Mouse (Mus musculus) MEL (cell line): ENCODE data around the gene Rnase10. TPM values are rescaled to one million over a fixed set of nuclear protein-coding genes. Genes with fewer than 3 reads are reported as not detected.
A peak's percentile ranks its signal among the peaks of the same experiment; 100 is the strongest.

ENCODE experiments used
- DNase-seq: peaks from one replicate; pipeline ENCODE4 v3.0.0; 2011; ENCODE audit warnings: low read depth, low spot score
- H3K27ac ChIP-seq: 2 replicates; pipeline ENCODE4 v1.5.1; 2012; ENCODE audit warnings: low read depth, mild to moderate bottlenecking, control low read depth, low read length, moderate library complexity; ENCODE audit not compliant: control insufficient read depth
- H3K27me3 ChIP-seq, 2 experiments: fragments of 150-350 bp in 1 of 2; sonication (generic) in 1 of 2; 2 replicates each; pipeline ENCODE4 v1.6.1; 2012; ENCODE audit warnings: low read length in 2 of 2, mild to moderate bottlenecking in 2 of 2, improper control_type of control experiment in 1 of 2, moderate library complexity in 1 of 2; ENCODE audit not compliant: insufficient read depth in 2 of 2, control insufficient read depth in 1 of 2
- H3K36me3 ChIP-seq, 2 experiments: 2 replicates each; pipeline ENCODE4 v1.6.1; 2012 to 2014; ENCODE audit warnings: low read length in 2 of 2, improper control_type of control experiment in 1 of 2, inconsistent platforms in 1 of 2, mild to moderate bottlenecking in 1 of 2; ENCODE audit not compliant: insufficient read depth in 2 of 2, control insufficient read depth in 1 of 2
- H3K4me1 ChIP-seq, 2 experiments: fragments of 150-350 bp in 1 of 2; sonication (generic) in 1 of 2; 2 replicates each; pipeline ENCODE4 v1.6.1; 2012; ENCODE audit warnings: low read length in 2 of 2, improper control_type of control experiment in 1 of 2, mild to moderate bottlenecking in 1 of 2; ENCODE audit not compliant: insufficient read depth in 2 of 2, control insufficient read depth in 1 of 2
- H3K4me3 ChIP-seq, 2 experiments: fragments of 150-350 bp in 1 of 2; sonication (generic) in 1 of 2; 2 replicates each; pipeline ENCODE4 v1.5.1; 2012; ENCODE audit warnings: low read depth in 2 of 2, low read length in 2 of 2, mild to moderate bottlenecking in 2 of 2, moderate library complexity in 2 of 2, control low read depth in 1 of 2, improper control_type of control experiment in 1 of 2; ENCODE audit not compliant: control insufficient read depth in 1 of 2, insufficient read depth in 1 of 2
- H3K79me2 ChIP-seq: 2 replicates; pipeline ENCODE4 v1.6.1; 2012; ENCODE audit warnings: mild to moderate bottlenecking, low read length, moderate library complexity; ENCODE audit not compliant: control insufficient read depth, poor library complexity, insufficient read depth
- H3K9ac ChIP-seq: 2 replicates; pipeline ENCODE4 v1.6.1; 2012; ENCODE audit warnings: low read depth, mild to moderate bottlenecking, control low read depth, low read length, moderate library complexity; ENCODE audit not compliant: control insufficient read depth, poor library complexity, severe bottlenecking
- H3K9me3 ChIP-seq: fragments of 150-350 bp; sonication (generic); replicated peaks from 2 replicates; pipeline ENCODE4 v1.6.1; 2012; ENCODE audit warnings: mild to moderate bottlenecking, low read length, improper control_type of control experiment, moderate library complexity; ENCODE audit not compliant: insufficient read depth
- BHLHE40 ChIP-seq: IDR thresholded peaks from 2 replicates; pipeline ENCODE4 v1.6.1; 2012; ENCODE audit warnings: low read depth, mild to moderate bottlenecking, inconsistent platforms, low read length, improper control_type of control experiment, borderline replicate concordance
- CHD1 ChIP-seq: IDR thresholded peaks from 2 replicates; pipeline ENCODE4 v1.6.1; 2012; ENCODE audit warnings: low read depth, mild to moderate bottlenecking, inconsistent platforms, low read length, improper control_type of control experiment
- CHD2 ChIP-seq: IDR thresholded peaks from 2 replicates; pipeline ENCODE4 v1.6.1; 2011; ENCODE audit warnings: low read length, improper control_type of control experiment
- CTCF ChIP-seq, 3 experiments: IDR thresholded peaks in 2 of 3; conservative IDR thresholded peaks in 1 of 3; 2 replicates each; pipeline ENCODE4 v1.5.1; 2011 to 2012; ENCODE audit warnings: low read length in 3 of 3, low read depth in 2 of 3, mild to moderate bottlenecking in 2 of 3, improper control_type of control experiment in 1 of 3, inconsistent platforms in 1 of 3, mixed read lengths in 1 of 3, moderate library complexity in 1 of 3; ENCODE audit not compliant: control insufficient read depth in 1 of 3, insufficient read depth in 1 of 3, poor library complexity in 1 of 3, severe bottlenecking in 1 of 3
- ELF1 ChIP-seq: IDR thresholded peaks from 2 replicates; pipeline ENCODE4 v1.6.1; 2014; ENCODE audit warnings: low read depth, mild to moderate bottlenecking, inconsistent platforms, low read length, improper control_type of control experiment, moderate library complexity
- ETS1 ChIP-seq: IDR thresholded peaks from 2 replicates; pipeline ENCODE4 v1.6.1; 2012; ENCODE audit warnings: low read depth, mild to moderate bottlenecking, inconsistent platforms, low read length, improper control_type of control experiment, moderate library complexity
- GABPA ChIP-seq: IDR thresholded peaks from 2 replicates; pipeline ENCODE4 v1.6.1; 2012; ENCODE audit warnings: low read depth, mild to moderate bottlenecking, inconsistent platforms, low read length, improper control_type of control experiment, moderate library complexity
- HCFC1 ChIP-seq: IDR thresholded peaks from 2 replicates; pipeline ENCODE4 v1.6.1; 2012; ENCODE audit warnings: low read depth, mild to moderate bottlenecking, inconsistent platforms, low read length, improper control_type of control experiment, moderate library complexity
- KAT2A ChIP-seq: conservative IDR thresholded peaks from 2 replicates; pipeline ENCODE4 v1.6.1; 2012; ENCODE audit warnings: low read depth, low read length, improper control_type of control experiment, inconsistent platforms
- MAFK ChIP-seq: IDR thresholded peaks from 2 replicates; pipeline ENCODE4 v1.6.1; 2011; ENCODE audit warnings: low read depth, mild to moderate bottlenecking, low read length, improper control_type of control experiment, borderline replicate concordance
- MAX ChIP-seq: IDR thresholded peaks from 2 replicates; pipeline ENCODE4 v1.6.1; 2011; ENCODE audit warnings: low read length, improper control_type of control experiment
- MAZ ChIP-seq: IDR thresholded peaks from 2 replicates; pipeline ENCODE4 v1.6.1; 2012; ENCODE audit warnings: low read depth, mild to moderate bottlenecking, inconsistent platforms, low read length, improper control_type of control experiment
- MXI1 ChIP-seq: IDR thresholded peaks from 2 replicates; pipeline ENCODE4 v1.6.1; 2011; ENCODE audit warnings: mild to moderate bottlenecking, low read depth, low read length, improper control_type of control experiment
- MYB ChIP-seq: IDR thresholded peaks from 2 replicates; pipeline ENCODE4 v1.6.1; 2011; ENCODE audit warnings: mild to moderate bottlenecking, low read depth, low read length, improper control_type of control experiment
- MYC ChIP-seq: IDR thresholded peaks from 2 replicates; pipeline ENCODE4 v1.6.1; 2011; ENCODE audit warnings: low read depth, mild to moderate bottlenecking, low read length, improper control_type of control experiment, moderate library complexity
- NELFE ChIP-seq: IDR thresholded peaks from 2 replicates; pipeline ENCODE4 v1.6.1; 2011; ENCODE audit warnings: low read depth, low read length, improper control_type of control experiment
- NRF1 ChIP-seq: IDR thresholded peaks from 2 replicates; pipeline ENCODE4 v1.6.1; 2014; ENCODE audit warnings: low read depth, mild to moderate bottlenecking, inconsistent platforms, low read length, improper control_type of control experiment, moderate library complexity; ENCODE audit not compliant: poor library complexity, insufficient read depth, severe bottlenecking
- POLR2A ChIP-seq, 2 experiments: IDR thresholded peaks; 2 replicates each; pipeline ENCODE4 v1.6.1; 2011 to 2012; ENCODE audit warnings: low read length in 2 of 2, mild to moderate bottlenecking in 2 of 2, control low read depth in 1 of 2, improper control_type of control experiment in 1 of 2, low read depth in 1 of 2, moderate library complexity in 1 of 2; ENCODE audit not compliant: control insufficient read depth in 1 of 2, insufficient read depth in 1 of 2, poor library complexity in 1 of 2
- POLR2AphosphoS2 ChIP-seq: IDR thresholded peaks from 2 replicates; pipeline ENCODE4 v1.6.1; 2011; ENCODE audit warnings: low read length, improper control_type of control experiment
- POLR2AphosphoS5 ChIP-seq: IDR thresholded peaks from 2 replicates; pipeline ENCODE4 v1.6.1; 2012; ENCODE audit warnings: low read depth, borderline replicate concordance, mild to moderate bottlenecking, inconsistent platforms, low read length, moderate library complexity, mixed read lengths
- RAD21 ChIP-seq: IDR thresholded peaks from 2 replicates; pipeline ENCODE4 v1.6.1; 2011; ENCODE audit warnings: mild to moderate bottlenecking, low read depth, low read length, improper control_type of control experiment
- RCOR1 ChIP-seq: IDR thresholded peaks from 2 replicates; pipeline ENCODE4 v1.6.1; 2012; ENCODE audit warnings: low read depth, mild to moderate bottlenecking, inconsistent platforms, low read length, improper control_type of control experiment
- SIN3A ChIP-seq: IDR thresholded peaks from 2 replicates; pipeline ENCODE4 v1.6.1; 2012; ENCODE audit warnings: low read length, improper control_type of control experiment, inconsistent platforms
- SMC3 ChIP-seq: IDR thresholded peaks from 2 replicates; pipeline ENCODE4 v1.6.1; 2011; ENCODE audit warnings: low read depth, low read length, improper control_type of control experiment
- TAL1 ChIP-seq: IDR thresholded peaks from 2 replicates; pipeline ENCODE4 v1.6.1; 2012; ENCODE audit warnings: mild to moderate bottlenecking, inconsistent platforms, low read length, moderate library complexity, mixed read lengths
- UBTF ChIP-seq: IDR thresholded peaks from 2 replicates; pipeline ENCODE4 v1.6.1; 2012; ENCODE audit warnings: low read depth, mild to moderate bottlenecking, inconsistent platforms, low read length, improper control_type of control experiment, moderate library complexity, borderline replicate concordance; ENCODE audit not compliant: insufficient read depth
- USF2 ChIP-seq, 2 experiments: IDR thresholded peaks; 2 replicates each; pipeline ENCODE4 v1.6.1; 2011 to 2012; ENCODE audit warnings: improper control_type of control experiment in 2 of 2, low read length in 2 of 2, borderline replicate concordance in 1 of 2, inconsistent platforms in 1 of 2, low read depth in 1 of 2, mild to moderate bottlenecking in 1 of 2; ENCODE audit not compliant: insufficient read depth in 1 of 2
- ZC3H11A ChIP-seq: IDR thresholded peaks from 2 replicates; pipeline ENCODE4 v1.6.1; 2012; ENCODE audit warnings: low read depth, mild to moderate bottlenecking, inconsistent platforms, low read length, improper control_type of control experiment
- ZKSCAN1 ChIP-seq: IDR thresholded peaks from 2 replicates; pipeline ENCODE4 v1.6.1; 2012; ENCODE audit warnings: low read depth, mild to moderate bottlenecking, inconsistent platforms, low read length, improper control_type of control experiment, moderate library complexity
- ZNF384 ChIP-seq: IDR thresholded peaks from 2 replicates; pipeline ENCODE4 v1.6.1; 2012; ENCODE audit warnings: low read depth, mild to moderate bottlenecking, inconsistent platforms, low read length, improper control_type of control experiment
- polyA plus RNA-seq, 2 experiments: library from polyadenylated mRNA; stranded (reverse) in 1 of 2; unstranded in 1 of 2; fragments of >175 nt in 1 of 2; fragments of >200 nt in 1 of 2; gene quantifications; 2 replicates each; pipeline versions ENCODE4 v1.2.1 to v1.2.4; 2012; ENCODE audit warnings: low replicate concordance in 2 of 2, low read depth in 1 of 2; ENCODE audit not compliant: insufficient read length in 2 of 2, insufficient read depth in 1 of 2, missing spikeins in 1 of 2
- total RNA-seq: library from RNA; depleted of rRNA; stranded (reverse); fragments of 300-350 nt; gene quantifications from 2 replicates; pipeline ENCODE4 v1.2.3, GENCODE M21; 2012

Gene Rnase10
- total and polyA plus RNA-seq, 3 experiments: not detected

- H3K27me3 ChIP-seq: no peaks in the 10 kb centered on the region
- no peaks in the 10 kb centered on the region for H3K79me2 ChIP-seq
- TF ChIP-seq SMC3: no peak
- no peak for TF ChIP-seq GABPA
- no peak for TF ChIP-seq ZNF384
- H3K4me3 ChIP-seq: no peak overlapping the region
- no peaks in the 10 kb centered on the region for H3K36me3 ChIP-seq
- DNase-seq: no peak
- no peak overlapping the region for H3K27ac ChIP-seq
- peaks cover 0 to 4% of the 10 kb centered on the region in 2 experiments; a peak in 1 of 4 replicates for H3K4me1 ChIP-seq
- no peaks in the 10 kb centered on the region for H3K9me3 ChIP-seq
- H3K9ac ChIP-seq: no peak overlapping the region
Measured at GRCm38 (mm10) chr14:51024820-51025219, 17.3 kb downstream of the Rnase10 start.

- Histone ChIP-seq H3K4me3 (no peak overlapping the region), H3K36me3 (no peaks in the 10 kb centered on the region), H3K4me1 (peaks cover 0 to 4% of the 10 kb centered on the region in 2 experiments; a peak in 1 of 4 replicates), H3K79me2 (no peaks in the 10 kb centered on the region), H3K9me3 (no peaks in the 10 kb centered on the region), H3K27ac (no peak overlapping the region), H3K9ac (no peak overlapping the region), H3K27me3 (peaks cover 2 to 10% of the 10 kb centered on the region in 2 experiments; a peak in 3 of 4 replicates)
- peak; percentile 85 for DNase-seq
- TF ChIP-seq GABPA (no peak), POLR2AphosphoS5 (no peak), SMC3 (peak; percentile 89), POLR2A (IDR thresholded peaks at IDR 0.05; ENCODE audit: control insufficient read depth in 1 of 2, insufficient read depth in 1 of 2, low read depth in 1 of 2, low read length in 2 of 2, poor library complexity in 1 of 2) (no peak), KAT2A (no peak), MXI1 (no peak), ELF1 (no peak), ZKSCAN1 (no peak; the same call in 1 of the 2 replicates), ZNF384 (no peak), MYB (no peak), HCFC1 (no peak), MAZ (no peak), ZC3H11A (peak; percentile 86), RAD21 (peak; percentile 87), USF2 (IDR thresholded peaks at IDR 0.05; ENCODE audit: borderline replicate concordance in 1 of 2, insufficient read depth in 1 of 2, low read depth in 1 of 2, low read length in 2 of 2) (no peak), TAL1 (no peak), CHD1 (no peak), ETS1 (no peak), NRF1 (no peak), CHD2 (no peak), SIN3A (peak; percentile 48), RCOR1 (no peak), CTCF (IDR thresholded peaks at IDR 0.05 in 2 of 3, conservative IDR thresholded peaks at IDR 0.05 in 1 of 3; ENCODE audit: control insufficient read depth in 1 of 3, insufficient read depth in 1 of 3, low read depth in 2 of 3, low read length in 3 of 3, poor library complexity in 1 of 3, severe bottlenecking in 1 of 3) (peak; percentile 36 to 83 (median 61); a peak in 5 of 6 replicates), MYC (no peak), UBTF (no peak), MAX (no peak), POLR2AphosphoS2 (no peak), BHLHE40 (no peak), NELFE (no peak), MAFK (no peak)
Measured at GRCm38 (mm10) chr14:51026391-51027133, 19.0 kb downstream of the Rnase10 start.
